Mouse (Mus musculus) T-helper 17 cell (primary cell): ENCODE data around the gene Retreg3.

Experiments used
- in situ Hi-C, 2 experiments: fragments of 300-600 bp; cut with MboI, MseI; formaldehyde crosslinking; loops; 1 replicate in 1 of 2; 2 replicates in 1 of 2; pipeline ENCODE4 v1.15.1; 2025; ENCODE audit warnings: high pct_unique_total_duplicates in 2 of 2

Gene Retreg3

GRCm38 (mm10) chr11:101120545-101121188 lies 974 bp upstream of the Retreg3 start:
- in situ Hi-C loops: loop anchor here (5.0 kb wide), 1 partner anchor 42 kb away; no protein-coding TSS in a partner anchor

DNA sequence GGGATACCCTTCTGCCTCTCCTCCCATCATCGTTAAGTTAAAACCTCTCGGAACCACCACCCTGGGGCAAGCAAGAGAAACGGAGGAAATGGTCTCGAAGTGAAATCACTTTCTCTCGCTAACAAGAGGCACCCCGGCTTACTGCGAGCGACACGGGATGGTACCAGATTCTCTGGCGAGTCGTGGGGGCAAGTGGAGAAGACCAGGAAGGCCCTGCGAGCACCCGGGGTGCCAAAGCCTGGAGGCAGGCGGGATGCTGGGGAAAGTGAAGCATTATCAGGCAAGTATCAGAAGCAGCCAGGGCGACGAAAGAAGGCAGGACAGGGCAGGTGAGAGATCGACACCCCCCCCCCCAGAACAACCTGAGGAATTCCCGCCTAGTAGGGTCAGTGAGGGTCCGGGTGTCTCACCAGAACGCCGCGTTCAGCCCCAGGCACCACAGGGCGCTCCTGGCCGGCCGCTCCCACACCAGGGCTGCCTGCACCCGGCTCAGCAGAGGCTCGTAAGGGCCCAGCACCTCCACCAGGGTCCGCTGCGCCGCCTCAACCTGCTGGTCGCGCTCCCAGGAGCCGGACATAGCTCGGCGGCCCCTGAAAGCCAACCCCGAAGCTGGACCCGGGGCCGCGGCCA lies 447 bp downstream of the Retreg3 start:
- in situ Hi-C loops: no loop called here

DNA sequence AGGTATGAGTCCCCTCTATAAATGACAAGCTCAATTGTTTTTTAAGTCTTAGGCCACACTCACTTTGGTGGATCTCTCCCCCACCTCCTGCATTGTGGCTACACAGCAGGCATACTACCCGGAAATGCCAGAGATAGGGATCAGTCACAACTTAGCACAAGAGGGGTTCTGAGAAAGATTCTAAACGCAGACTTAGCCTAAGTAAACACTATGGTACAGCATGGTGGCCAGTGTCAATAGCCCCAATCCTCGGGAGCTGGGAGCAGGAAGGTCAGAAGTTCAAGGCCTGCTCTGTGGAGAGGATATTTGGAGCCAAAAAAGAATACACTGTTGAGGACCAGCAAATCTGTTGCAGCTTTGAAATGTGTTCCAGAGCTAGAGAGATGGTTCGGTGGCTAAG lies 1.6 kb downstream of the Retreg3 start:
- in situ Hi-C loops: no loop called here

- in situ Hi-C loops: no loop called here
Measured at GRCm38 (mm10) chr11:101115564-101115963, 4.1 kb downstream of the Retreg3 start.

- in situ Hi-C loops: no loop called here
Measured at GRCm38 (mm10) chr11:101112186-101112585, 7.5 kb downstream of the Retreg3 start.

GRCm38 (mm10) chr11:101111178-101111577 lies 8.5 kb downstream of the Retreg3 start:
- in situ Hi-C loops: no loop called here

GRCm38 (mm10) chr11:101110708-101111107 lies 9.0 kb downstream of the Retreg3 start:
- in situ Hi-C loops: no loop called here

- in situ Hi-C loops: no loop called here
Measured at GRCm38 (mm10) chr11:101109351-101109750, 10.3 kb downstream of the Retreg3 start.

DNA sequence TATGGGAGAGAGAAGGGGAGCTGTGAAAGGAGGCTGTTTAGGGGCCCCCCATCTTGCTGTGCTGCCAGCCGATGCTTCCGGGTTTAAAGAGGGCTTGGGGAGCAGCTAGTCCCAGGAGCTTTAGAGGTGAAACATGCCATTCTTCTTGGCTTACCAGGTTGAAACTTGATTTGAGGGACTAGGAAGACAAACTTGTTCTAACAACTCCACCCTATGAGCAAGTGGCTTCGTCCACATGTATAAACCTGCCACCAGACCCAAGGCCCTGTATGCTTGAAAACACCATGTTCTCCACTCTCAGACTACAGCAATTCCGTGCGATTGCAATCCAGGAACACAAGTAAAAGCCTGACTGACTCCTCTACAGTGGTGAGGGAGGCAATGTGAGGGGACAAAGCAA lies 16.7 kb downstream of the Retreg3 start:
- in situ Hi-C loops: no loop called here

- in situ Hi-C loops: no loop called here
Measured at GRCm38 (mm10) chr11:101098231-101098630, 21.5 kb downstream of the Retreg3 start.

- in situ Hi-C loops: no loop called here
Measured at GRCm38 (mm10) chr11:101095314-101096024, 24.2 kb downstream of the Retreg3 start, which contains the start of gene Psmc3ip. Gene Psmc3ip (minus strand): TSS chr11:101095436.

- in situ Hi-C loops: no loop called here
Measured at GRCm38 (mm10) chr11:101094930-101095313, 24.8 kb downstream of the Retreg3 start.

GRCm38 (mm10) chr11:101089931-101090330 lies 29.8 kb downstream of the Retreg3 start:
- in situ Hi-C loops: no loop called here

DNA sequence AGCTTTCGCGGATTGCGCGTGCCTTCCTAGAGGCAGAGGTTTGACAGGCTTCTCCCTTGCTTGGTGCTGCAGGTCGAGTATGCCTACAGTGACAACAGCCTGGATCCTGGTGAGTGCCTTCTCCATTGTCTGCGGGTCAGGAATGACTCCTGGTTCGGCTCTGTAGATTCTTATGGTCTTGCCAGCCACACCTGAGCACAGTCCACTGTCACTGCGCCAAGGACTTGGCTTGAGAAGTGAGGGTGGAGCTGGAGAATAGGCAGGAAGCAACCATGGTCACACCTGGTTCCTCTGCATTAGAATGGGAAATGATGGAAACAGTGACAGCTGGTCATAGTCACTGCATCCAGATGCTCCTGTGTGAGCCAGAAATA lies 32.0 kb downstream of the Retreg3 start:
- in situ Hi-C loops: no loop called here

GRCm38 (mm10) chr11:101086756-101087681 lies 32.7 kb downstream of the Retreg3 start, which contains the start of gene Mlx:
Gene Mlx (plus strand): TSS chr11:101087277.
- in situ Hi-C loops: no loop called here

- in situ Hi-C loops: no loop called here
Measured at GRCm38 (mm10) chr11:101086323-101086674, 33.4 kb downstream of the Retreg3 start.

- in situ Hi-C loops: no loop called here
Measured at GRCm38 (mm10) chr11:101085617-101086322, 33.9 kb downstream of the Retreg3 start.

DNA sequence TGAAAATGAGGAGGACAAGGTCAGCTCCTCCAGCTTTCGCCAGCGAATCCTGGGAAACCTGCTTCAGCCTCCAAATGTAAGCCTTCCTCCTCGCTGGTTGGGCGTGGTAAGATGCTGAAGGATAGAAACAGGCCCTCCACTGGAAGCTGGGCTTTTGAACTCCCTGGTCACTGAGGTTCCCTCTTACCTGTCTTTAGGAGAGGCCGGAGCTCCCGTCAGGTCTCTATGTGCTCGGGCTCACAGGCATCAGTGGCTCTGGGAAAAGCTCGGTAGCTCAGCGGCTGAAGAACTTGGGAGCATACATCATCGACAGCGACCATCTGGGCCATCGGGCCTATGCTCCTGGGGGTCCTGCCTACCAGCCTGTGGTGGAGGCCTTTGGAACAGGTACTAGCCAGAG lies 34.9 kb downstream of the Retreg3 start:
- in situ Hi-C loops: loop anchor here in 1 of 2 experiments (5.0 kb wide), 1 partner anchor 97 kb away; no protein-coding TSS in a partner anchor

- in situ Hi-C loops: loop anchor here in 1 of 2 experiments (5.0 kb wide), 1 partner anchor 98 kb away; no protein-coding TSS in a partner anchor
Measured at GRCm38 (mm10) chr11:101084246-101084645, 35.4 kb downstream of the Retreg3 start.

DNA sequence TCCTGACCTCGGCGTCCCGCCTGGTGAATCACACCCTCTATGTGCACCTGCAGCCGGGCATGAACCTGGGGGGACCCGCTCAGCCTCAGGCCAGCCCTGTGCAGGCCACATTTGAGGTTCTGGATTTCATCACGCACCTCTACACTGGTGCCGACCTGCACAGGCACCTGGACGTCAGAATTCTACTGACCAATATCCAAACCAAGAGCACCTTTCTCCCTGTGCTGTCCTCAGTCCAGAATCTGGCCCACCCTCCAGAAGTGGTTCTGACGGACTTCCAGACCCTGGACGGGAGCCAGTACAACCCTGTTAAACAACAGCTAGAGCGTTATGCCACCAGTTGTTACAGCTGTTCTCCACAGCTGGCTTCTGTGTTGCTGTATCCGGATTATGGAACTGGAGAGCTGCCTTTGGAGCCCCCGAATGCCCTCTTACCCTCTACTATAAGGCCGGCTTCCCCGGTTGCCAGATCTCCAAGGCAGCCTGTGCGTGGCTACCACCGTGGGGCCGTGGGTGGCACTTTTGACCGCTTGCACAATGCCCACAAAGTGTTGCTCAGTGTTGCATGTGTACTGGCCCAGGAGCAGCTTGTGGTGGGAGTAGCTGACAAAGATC lies 36.5 kb downstream of the Retreg3 start:
- in situ Hi-C loops: loop anchor here in 1 of 2 experiments (5.0 kb wide), 1 partner anchor 99 kb away; no protein-coding TSS in a partner anchor
